Mouse (Mus musculus): ENCODE data around the gene Dpy19l3.

The Dpy19l3 gene

GRCm38 (mm10) chr7:35750873-35751272 is 3.4 kb downstream of the Dpy19l3 start:
- DNase-seq (ENCODE audit: low read depth) = no peak

GRCm38 (mm10) chr7:35747397-35747964 is 6.8 kb downstream of the Dpy19l3 start:
- no peak for DNase-seq (ENCODE audit: low read depth)

DNA sequence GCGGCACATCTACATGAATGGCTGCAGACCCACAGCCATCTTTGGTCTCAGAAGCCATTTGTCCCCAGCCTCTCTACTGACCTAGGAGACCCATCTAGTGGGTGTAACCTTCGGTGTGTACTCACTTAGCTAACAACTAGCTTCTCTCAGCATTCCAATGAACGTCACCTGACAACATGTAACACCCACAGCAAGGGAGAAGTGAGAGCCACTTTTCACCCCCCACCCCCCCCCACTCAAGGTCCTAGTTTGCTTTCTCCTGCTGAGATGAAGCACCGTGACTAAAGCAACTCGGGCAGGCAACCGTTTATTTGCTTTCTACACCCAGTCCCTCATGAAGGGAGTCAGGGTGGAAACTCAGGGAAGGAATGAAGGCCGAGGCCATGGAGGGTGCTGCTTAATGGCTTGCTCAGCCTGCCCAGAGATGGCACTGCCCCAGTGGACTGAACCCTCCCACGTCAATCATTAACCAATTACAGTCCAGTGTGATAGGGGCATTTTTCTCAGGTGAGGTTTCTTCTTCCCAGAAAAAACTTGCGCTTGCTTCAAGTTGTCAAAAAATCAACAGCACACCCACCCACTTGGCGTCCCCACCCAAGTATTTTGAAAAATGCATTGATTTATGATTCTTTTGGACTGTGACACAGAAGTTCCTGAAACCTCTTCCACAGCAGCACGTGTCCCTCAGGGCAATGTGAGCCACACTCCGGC is 7.4 kb downstream of the Dpy19l3 start:
- DNase-seq (ENCODE audit: low read depth) = no peak

- DNase-seq (ENCODE audit: low read depth) = no peak
These were observed 9.0 kb downstream of the Dpy19l3 start for GRCm38 (mm10) chr7:35745281-35745702.

- DNase-seq (ENCODE audit: low read depth) = no peak
These were observed 9.5 kb downstream of the Dpy19l3 start for GRCm38 (mm10) chr7:35744771-35745170.

DNA sequence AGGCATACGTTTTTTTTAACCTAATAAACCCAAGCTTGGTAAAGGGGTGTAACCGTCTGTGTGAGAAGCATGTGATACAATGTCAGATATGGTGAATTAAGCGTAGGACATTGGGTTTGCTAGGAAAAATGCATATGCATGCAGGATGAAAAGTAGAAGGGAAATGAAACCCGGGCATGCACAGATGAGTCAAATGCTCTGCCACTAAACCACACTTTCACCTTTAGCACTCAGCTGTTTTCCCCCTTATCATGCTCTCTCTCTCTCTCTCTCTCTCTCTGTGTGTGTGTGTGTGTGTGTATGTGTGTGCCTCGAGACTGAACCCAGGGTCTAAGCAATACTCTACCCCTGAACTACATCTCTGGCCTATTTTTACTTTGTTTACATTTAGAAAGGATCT is 11.9 kb downstream of the Dpy19l3 start:
- peak; percentile 45 for DNase-seq (ENCODE audit: low read depth)

DNA sequence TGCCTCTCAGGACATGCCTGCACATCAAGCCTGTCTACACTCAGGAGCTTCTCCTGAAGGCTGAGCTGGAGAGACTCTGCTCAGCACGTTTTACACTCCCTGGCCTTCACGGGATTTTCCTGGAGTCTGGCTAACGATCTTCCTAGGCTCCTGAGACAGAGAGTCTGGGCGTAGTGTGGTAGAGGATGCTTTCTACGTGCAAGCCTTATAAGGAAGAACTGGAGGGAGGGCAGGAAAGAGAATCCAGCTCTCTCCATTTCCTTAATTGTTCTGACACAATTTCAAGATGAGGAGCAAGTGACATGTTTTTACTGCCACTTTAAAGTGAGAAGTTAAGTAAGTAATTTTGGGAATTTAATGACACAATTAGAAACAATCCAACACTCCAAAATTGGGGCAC is 12.4 kb downstream of the Dpy19l3 start:
- DNase-seq (ENCODE audit: low read depth) = no peak

- peak; percentile 80 for DNase-seq (ENCODE audit: low read depth)
These were observed 13.6 kb downstream of the Dpy19l3 start for GRCm38 (mm10) chr7:35740489-35741230.

DNA sequence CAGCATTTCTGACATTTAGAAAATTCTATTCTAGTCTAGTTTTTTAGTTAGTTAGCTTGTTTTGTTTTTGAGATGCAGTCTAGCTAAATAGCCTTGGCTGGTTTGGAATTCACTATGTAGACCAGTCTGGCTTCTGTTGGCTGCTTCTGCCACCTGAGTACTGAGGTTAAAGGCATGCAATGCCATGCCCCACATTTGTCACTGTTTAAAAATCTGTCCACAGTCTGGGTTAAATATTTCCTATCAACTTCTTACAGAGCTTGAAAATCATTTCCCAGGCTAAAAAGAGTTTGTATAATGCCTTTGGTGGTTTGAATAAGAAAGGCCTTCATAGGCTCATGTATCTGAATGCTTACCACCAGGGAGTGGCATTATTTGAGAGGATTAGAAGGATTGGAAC is 15.4 kb downstream of the Dpy19l3 start:
- no peak for DNase-seq (ENCODE audit: low read depth)

GRCm38 (mm10) chr7:35733313-35734050 is 20.8 kb downstream of the Dpy19l3 start:
- no peak for DNase-seq (ENCODE audit: low read depth)

- DNase-seq (ENCODE audit: low read depth) = no peak
These were observed 21.6 kb downstream of the Dpy19l3 start for GRCm38 (mm10) chr7:35732585-35733059.

- DNase-seq (ENCODE audit: low read depth) = peak; percentile 74
These were observed 24.6 kb downstream of the Dpy19l3 start for GRCm38 (mm10) chr7:35729621-35730031.

- peak; percentile 53 for DNase-seq (ENCODE audit: low read depth)
These were observed 25.9 kb downstream of the Dpy19l3 start for GRCm38 (mm10) chr7:35728376-35728775.

DNA sequence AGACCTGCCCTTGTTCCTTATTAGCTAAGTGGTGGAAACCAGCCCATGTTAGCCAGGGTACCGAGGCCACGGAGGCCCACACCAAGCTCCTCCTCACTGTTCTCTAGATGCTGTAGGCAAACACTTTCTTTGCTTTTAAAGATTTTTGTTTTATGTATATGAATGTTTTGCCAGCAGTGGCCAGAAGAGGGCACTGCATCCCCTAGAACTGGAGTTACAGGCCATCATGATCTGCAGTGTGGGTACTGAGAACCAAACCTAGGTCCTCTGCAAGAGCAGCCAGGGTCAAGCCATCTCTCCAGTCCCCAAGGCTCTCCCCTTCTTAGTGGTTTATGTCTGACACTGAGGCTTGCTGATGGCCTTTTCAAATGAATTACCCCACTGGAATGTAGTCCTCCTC is 31.2 kb downstream of the Dpy19l3 start:
- no peak for DNase-seq (ENCODE audit: low read depth)

DNA sequence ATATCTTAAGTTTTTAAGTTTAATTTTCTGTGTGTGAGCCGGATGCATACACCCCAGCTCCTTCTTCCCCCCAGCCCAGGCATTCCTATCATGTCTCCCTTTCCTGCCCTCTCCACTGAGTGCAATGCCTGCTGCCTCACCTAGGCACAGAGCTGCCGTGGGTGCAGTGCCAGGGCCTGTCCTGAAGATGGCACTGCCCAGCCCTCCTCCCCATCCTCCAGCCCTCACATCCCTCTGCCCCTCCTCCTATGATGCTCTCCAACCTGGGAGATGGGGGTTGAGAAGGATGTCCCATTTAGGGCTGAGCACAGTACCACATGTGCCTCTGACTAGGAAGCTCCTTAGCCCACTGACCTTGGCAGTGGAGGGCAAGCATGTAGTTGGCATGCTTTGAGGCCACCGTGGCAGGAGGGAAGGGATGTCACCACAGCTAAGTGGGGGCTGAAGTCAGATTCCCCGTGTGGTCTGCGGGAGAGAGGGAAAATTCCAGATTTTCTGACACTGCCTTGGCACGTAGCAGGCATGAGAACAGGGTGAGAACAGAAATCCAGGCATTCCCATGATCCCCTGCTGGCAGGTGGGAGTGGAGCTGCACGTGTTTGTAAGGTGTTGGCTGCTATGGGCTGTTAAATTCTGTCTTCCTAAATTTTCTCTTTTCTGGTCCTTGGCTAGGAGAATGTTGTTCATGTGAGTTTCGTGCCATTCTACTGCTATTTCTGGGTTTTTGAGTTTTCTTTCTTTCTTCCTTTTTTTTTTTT is 35.7 kb downstream of the Dpy19l3 start:
- DNase-seq (ENCODE audit: low read depth) = peak; percentile 28

DNA sequence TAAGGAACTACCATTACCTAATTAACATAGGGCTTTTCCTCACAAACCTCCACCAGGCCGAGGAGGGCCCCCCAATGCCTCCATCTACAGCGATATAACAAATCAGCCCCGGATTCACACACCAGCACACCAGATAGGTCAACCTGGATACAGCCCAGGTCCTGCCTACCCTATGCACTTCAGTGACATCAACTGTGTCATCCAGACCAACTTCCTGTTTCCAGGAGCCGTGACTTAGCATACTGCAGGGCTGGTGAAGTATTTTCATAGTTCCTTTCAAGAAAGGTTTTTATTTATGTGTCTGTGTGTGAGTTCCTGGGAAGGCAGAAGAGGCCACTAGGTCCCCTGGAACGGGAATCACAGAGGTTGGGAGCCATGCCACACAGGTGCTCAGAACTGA is 43.9 kb downstream of the Dpy19l3 start:
- DNase-seq (ENCODE audit: low read depth) = no peak

DNA sequence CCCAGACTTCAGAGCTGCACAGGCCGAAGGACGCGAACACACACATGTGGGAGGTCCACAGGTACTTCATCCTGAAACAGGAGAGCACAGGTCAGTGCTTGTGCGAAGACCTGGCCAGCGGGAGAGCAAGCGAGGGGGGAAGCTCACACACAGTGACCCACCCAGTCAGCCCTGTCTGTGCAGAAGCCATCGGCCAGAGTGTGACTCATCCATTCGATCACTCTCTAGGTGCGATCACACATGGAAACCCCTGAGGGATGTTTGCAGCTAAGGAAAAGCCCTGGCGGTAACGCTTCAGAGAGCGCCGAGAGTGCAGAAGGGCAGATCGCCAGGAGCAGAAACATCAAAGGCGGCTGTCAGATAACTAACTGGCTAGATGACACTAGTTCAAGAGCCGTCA is 46.2 kb downstream of the Dpy19l3 start:
- DNase-seq (ENCODE audit: low read depth) = no peak

DNA sequence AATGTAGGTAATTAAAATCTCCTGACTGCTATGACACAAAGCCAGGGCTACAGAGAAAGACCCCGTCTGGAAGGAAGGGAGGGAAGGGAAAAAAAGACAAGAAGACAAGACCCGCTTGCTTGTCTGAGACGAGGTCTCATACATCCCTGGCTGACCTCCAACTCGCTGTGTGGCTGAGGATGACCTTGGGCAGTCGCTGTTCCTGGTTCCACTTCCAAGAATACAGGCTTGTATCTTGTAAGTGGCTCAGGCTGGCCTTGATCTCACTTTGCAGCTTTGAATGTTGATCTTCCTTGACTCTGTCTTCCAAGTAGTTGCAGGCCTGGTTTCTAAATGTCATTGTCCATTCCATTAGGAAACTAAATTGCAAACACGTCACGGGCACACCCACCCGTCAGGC is 55.2 kb downstream of the Dpy19l3 start:
- DNase-seq (ENCODE audit: low read depth) = no peak

- no peak for DNase-seq (ENCODE audit: low read depth)
These were observed 56.2 kb downstream of the Dpy19l3 start for GRCm38 (mm10) chr7:35698073-35698472.

GRCm38 (mm10) chr7:35692641-35693040 is 61.6 kb downstream of the Dpy19l3 start:
- DNase-seq (ENCODE audit: low read depth) = no peak

- no peak for DNase-seq (ENCODE audit: low read depth)
These were observed 62.1 kb downstream of the Dpy19l3 start for GRCm38 (mm10) chr7:35692117-35692516.
